Mouse (Mus musculus) telencephalon, adult 2 months (tissue): ENCODE results near the gene Isy1.

Experiments used
- DNase-seq: peaks from one replicate; pipeline ENCODE4 v3.0.0-alpha.2; 2011; ENCODE audit warnings: low read depth, low spot score

Gene Isy1

GRCm38 (mm10) chr6:87804886-87805285 lies 33.7 kb downstream of the Isy1 start:
- DNase-seq, result no peak

DNA sequence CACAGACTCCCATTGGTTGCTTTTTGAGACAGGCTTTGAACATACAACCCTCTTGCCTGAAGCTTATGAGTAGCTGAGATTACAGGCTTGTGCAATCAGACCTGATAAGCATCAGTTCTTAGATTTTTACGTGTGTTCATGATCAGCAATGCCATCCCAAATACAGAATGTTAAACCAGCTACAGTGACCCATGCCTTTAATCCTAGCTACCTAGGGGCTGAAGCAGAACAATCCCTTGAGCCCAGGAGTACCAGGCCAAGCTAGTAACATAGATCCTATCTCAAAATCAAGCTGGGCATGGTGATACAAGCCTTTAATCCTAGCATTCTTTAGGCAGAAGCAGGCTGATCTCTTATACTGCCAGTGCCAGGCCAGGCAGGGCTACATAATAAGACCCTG lies 34.6 kb downstream of the Isy1 start:
- no peak for DNase-seq

DNA sequence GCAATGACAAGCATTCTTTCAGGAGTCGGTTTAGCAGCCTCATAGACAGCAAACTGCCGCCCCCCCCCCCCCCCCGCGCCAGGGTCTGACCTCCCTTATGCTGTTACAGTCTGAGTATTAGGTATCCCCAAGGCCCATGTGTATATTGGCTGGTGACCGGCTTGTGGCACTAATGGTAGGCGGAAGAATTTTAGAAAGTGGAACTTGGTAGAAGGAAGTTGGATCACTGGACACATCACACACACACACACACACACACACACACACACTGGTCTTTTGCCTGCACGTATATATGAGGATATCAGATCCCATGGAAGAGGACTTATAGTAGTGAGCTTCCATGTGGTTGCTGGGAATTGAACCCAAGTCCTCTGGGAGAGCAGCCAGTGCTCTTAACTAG lies 36.1 kb downstream of the Isy1 start:
- no peak for DNase-seq

DNA sequence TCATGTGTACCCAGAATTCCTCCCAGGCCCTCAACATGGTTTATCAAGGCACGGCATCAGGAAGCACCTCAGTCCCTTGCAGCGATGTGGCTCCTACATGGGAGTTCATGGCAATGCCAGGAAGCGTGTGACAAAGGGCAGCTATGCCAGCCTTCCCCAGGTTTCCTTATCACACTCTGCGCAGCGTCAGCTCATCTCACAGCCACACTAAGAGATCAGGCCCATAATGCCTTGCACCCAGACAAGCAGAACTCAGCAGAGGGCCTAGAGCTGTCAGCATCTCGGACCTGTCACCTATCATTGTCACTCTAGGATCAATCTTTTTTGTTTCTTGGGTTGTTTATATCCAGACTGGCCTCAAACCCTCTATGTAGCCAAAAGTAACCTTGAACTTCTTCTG lies 39.0 kb downstream of the Isy1 start:
- no peak for DNase-seq

DNA sequence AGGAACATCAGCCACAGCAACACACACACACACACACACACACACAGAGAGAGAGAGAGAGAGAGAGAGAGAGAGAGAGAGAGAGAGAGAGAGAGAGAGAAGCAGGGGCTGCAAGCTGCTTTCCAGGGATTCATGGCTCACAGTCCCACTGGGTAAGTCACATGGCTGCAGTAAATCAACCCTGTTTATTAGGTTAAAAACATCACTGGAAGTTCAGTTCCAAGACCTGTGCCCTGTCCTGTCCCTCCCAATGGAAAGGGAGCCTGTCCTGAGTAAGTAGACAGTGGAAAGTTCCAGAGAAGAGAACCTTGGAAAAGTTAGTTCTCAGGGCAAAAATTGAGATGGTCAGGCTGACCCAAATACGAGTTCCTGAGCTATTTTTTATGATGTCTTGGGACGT lies 41.3 kb downstream of the Isy1 start:
- DNase-seq, result no peak

GRCm38 (mm10) chr6:87796251-87796880 lies 42.2 kb downstream of the Isy1 start:
- no peak for DNase-seq

DNA sequence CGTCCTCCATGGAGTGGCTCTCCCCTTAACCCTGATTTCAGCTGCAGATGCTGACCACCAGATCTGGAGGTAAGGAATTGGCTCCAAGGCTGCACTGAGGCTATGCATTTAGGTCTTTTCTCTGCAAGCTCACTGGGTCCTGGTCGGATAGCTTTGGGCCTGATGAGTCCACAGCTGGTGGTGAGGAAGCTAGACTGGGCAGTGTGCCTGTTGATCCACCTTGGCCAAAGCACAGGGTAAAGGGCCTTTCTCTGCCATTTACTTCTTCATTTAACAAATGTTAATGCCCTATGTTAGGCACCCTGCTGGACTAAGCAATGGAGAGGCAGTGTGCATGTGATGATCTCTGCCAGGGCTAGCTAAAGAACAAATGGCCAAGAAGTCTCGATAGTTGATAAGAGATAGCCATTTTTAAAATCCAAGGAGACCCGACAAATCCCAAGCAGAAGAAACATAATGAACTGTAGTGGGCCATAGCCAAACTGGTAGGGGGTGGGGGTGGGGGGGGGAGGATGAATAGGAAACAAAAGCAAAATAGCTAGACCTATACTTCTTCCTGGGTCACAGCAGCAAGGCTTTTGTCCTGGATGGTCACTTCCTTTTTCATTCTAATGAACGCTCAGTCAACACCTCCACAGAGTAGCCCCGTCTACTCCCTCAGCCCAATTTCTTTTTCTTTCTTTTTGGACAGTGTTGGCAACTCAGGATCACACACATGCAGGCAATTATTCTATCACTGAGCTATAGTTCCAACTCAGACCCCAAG lies 43.0 kb downstream of the Isy1 start:
- DNase-seq, result no peak

DNA sequence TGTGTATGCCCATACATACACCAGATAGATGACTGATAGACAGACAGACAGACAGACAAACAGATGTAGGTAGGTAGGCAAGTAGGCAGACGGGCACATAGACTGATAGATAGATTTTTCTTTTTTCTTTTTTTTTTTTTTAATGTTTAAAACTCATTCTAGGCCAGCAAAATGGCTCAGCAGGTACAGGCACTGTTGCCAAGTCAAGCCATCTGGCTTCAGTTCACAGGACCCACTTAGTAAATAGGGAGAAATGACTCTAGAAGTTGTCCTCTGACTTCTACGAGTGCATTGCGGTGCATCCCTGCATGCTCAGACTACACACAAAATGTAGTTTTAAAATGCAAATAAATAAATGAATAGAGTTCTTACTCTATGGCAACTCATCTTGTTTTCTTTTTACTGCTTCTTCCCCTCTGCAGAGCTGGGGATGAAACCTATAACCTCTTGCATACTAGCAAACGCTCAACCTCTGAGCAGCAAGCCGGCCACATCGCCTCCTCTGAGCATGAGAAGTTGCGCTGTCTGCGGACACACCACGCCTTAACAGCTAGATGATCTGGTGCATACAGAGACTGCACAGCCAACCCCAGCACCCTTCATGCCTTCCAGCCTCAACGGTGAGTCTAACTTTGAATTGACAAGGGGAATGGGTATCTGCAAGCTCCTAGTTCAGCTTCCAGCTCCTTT lies 44.6 kb downstream of the Isy1 start:
- no peak for DNase-seq

- DNase-seq, result no peak
Observed at GRCm38 (mm10) chr6:87791826-87792225, 46.8 kb downstream of the Isy1 start.

- DNase-seq, result no peak
Observed at GRCm38 (mm10) chr6:87790779-87791480, 47.7 kb downstream of the Isy1 start.

DNA sequence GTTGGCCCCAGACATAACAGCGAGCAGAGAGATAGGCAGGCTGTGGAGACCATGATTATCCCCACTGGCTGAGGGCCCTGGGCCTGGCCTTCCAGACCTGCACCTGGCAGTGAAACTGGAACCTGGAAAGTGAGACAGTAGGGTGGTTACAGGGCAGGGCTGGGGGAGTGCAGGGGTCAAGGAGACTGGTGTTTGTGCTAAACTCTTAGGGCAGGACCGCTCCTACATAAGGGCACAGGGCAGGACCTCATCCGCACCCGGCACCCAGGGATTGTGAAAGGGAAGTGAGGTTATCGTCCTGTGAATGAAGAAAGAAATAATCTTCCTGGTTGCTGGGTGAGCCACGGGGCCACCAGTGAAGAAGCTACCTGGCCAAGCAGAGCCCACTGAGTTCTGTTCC lies 48.8 kb downstream of the Isy1 start:
- DNase-seq, result no peak

- DNase-seq, result no peak
Observed at GRCm38 (mm10) chr6:87788896-87789587, 49.6 kb downstream of the Isy1 start.

DNA sequence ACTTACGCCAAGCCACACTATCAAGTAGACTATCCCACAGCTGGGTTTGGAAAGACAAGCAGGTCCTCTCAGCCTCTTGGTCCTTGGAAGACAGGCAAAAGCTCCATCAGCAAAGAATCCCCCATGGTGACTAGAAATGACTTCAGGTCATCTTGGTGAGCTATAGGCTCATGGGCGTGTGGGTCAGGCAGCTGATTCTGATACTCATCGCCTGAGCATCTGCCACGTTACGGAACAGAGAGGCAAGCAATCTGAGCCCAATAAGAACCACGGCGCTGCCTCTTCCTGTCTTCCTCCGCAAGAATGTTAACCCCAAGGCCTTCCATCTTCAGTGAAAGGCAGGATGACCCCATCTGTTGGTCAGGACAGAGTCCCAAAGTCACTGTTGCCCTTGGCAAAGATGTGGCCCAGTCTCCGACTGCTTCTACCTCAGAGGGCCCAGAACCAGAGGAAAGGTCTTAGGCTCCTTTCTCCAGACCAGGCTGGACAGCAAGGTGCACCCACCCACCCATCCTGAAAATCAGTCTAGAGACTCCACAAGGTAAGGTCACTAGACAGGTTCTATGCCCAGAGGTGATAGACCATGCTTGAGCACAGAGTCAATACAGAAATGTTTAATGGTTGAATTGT lies 50.2 kb downstream of the Isy1 start:
- DNase-seq, result no peak

GRCm38 (mm10) chr6:87787108-87787890 lies 51.3 kb downstream of the Isy1 start:
- DNase-seq, result no peak

DNA sequence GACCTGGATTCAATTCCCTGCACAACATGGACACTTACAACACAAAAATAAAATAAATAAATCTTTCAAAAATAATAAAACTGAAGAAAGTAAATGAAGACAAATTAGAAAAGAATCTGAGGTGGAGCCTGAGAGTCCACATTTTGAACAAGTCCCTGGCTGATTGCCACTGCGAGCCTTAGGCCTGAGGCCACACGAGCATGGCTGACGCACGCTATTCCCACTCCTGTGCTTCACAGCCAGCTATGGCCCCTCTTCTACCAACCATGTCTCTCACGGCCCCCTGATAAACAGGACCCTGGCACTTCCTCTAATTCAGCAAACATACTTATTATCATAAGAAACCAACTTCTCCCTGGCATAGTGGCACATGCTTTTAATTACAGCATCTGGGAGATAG lies 52.0 kb downstream of the Isy1 start:
- DNase-seq, result no peak

GRCm38 (mm10) chr6:87784033-87784432 lies 54.6 kb downstream of the Isy1 start:
- DNase-seq, result no peak

DNA sequence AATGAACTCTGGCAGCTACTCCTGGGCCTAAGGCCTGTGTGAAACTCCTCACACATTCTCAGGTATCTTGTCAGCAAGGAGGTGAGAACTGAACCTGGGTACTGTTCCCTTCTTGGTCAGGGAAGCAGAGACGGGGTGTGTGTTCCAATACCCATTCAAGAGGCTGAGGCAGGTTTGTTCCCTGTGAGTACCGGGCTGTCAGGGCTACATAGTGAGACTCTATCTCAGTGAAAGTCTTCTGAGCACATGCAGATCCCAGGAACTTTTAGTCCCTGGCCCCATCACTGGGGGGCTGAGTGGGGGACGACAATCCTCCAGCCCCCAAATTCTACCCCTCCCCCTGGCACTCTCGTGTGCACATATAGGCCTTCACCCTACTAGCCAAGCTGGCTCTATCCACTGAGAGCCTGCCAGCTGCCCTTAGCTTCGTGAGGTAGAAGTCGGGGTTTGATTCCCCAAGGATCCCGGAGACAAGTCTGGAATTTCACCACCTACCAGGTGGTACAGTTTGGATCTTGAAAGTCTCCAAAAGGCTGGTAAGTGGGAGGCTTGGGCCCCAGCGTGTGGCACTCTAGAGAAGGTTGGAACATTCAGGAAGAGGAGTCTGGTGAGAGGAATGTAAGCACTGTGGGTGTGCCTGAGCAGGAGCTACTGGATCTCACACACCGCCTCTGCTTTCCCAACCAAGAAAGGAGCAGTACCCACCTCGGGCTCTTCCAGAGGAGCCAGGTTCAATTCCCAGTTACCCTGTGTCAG lies 57.9 kb downstream of the Isy1 start:
- DNase-seq, result peak; percentile 11

GRCm38 (mm10) chr6:87779174-87780165 lies 59.1 kb downstream of the Isy1 start:
- DNase-seq, result no peak
